Mouse (Mus musculus) CD4-positive helper T cell, adult 2 months (primary cell): ENCODE measurements around the gene Ebp.
A peak's percentile ranks its signal among the peaks of the same experiment; 100 is the strongest.

Experiments used
- DNase-seq: peaks from one replicate; pipeline ENCODE4 v3.0.0-alpha.2; 2012; ENCODE audit warnings: low read depth, missing footprints, low spot score

Gene Ebp

GRCm38 (mm10) chrX:8192126-8192639, 1.1 kb downstream of the Ebp start:
- DNase-seq, result no peak

GRCm38 (mm10) chrX:8182871-8183540, 10.3 kb downstream of the Ebp start:
- DNase-seq, result no peak

GRCm38 (mm10) chrX:8179646-8180045, 13.7 kb downstream of the Ebp start:
- no peak for DNase-seq

- DNase-seq, result no peak
Observed at GRCm38 (mm10) chrX:8178871-8179270, 14.4 kb downstream of the Ebp start.

- DNase-seq, result peak; percentile 91
Observed at GRCm38 (mm10) chrX:8175504-8176385, 17.6 kb downstream of the Ebp start, which contains the start of gene Tbc1d25. TSS of gene Tbc1d25 (minus strand) at chrX:8176181.

- no peak for DNase-seq
Observed at GRCm38 (mm10) chrX:8175169-8175503, 18.2 kb downstream of the Ebp start.

GRCm38 (mm10) chrX:8167716-8168647, 25.3 kb downstream of the Ebp start:
- DNase-seq, result no peak

GRCm38 (mm10) chrX:8164471-8164870, 28.8 kb downstream of the Ebp start:
- DNase-seq, result no peak

- DNase-seq, result no peak
Observed at GRCm38 (mm10) chrX:8163076-8163475, 30.2 kb downstream of the Ebp start.

GRCm38 (mm10) chrX:8145153-8145991, 47.9 kb downstream of the Ebp start, which contains the start of gene Rbm3:
TSS of gene Rbm3 (minus strand) at chrX:8145880.
- DNase-seq, result peak; percentile 96

GRCm38 (mm10) chrX:8143750-8144149, 49.6 kb downstream of the Ebp start:
- DNase-seq, result no peak

GRCm38 (mm10) chrX:8142948-8143347, 50.4 kb downstream of the Ebp start:
- no peak for DNase-seq

- no peak for DNase-seq
Observed at GRCm38 (mm10) chrX:8141058-8141457, 52.3 kb downstream of the Ebp start.

GRCm38 (mm10) chrX:8140446-8140845, 52.9 kb downstream of the Ebp start:
- DNase-seq, result no peak

GRCm38 (mm10) chrX:8139480-8139879, 53.8 kb downstream of the Ebp start:
- DNase-seq, result no peak

GRCm38 (mm10) chrX:8135886-8136285, 57.4 kb downstream of the Ebp start:
- DNase-seq, result no peak
